Mouse (Mus musculus): ENCODE data around the gene Oxt. TPM values are rescaled to one million over a fixed set of nuclear protein-coding genes. Genes with fewer than 3 reads are reported as not detected.
A peak's percentile ranks its signal among the peaks of the same experiment; 100 is the strongest.

Gene Oxt
- total RNA-seq, 2 experiments from 2014 or later = not detected

GRCm38 (mm10) chr2:130577632-130578031 is 1.7 kb downstream of the Oxt start:
- intact Hi-C loops (cut with DNase I) = no loop called here
- peak; percentile 33 to 41 for DNase-seq

GRCm38 (mm10) chr2:130578148-130578547 is 2.2 kb downstream of the Oxt start:
- DNase-seq = peak; percentile 51 to 68
- intact Hi-C loops (cut with DNase I) = no loop called here

DNA sequence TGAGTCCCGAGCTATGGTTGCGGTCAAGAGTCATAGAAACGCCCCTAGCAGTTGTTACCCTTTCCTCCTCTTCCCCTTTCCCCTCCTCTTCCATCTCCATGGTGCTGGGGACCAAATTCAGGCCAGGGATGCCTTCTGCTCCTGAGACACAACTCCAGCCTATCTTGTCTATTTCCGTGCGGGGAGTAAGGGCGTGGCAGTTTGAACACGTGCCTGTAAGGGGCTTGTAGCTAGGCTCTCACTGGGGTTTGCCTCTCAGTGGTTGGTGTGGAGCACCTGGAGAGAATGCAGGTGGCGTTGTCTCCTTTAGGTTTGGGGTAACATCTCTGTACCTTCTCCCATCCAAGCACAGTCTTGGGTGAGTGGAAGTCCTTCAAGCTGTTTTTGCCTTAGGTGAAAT is 3.8 kb downstream of the Oxt start:
- DNase-seq = no peak
- intact Hi-C loops (cut with DNase I) = no loop called here

- no peak for DNase-seq
- intact Hi-C loops (cut with DNase I) = no loop called here
Measured at GRCm38 (mm10) chr2:130581201-130581600, 5.2 kb downstream of the Oxt start.

DNA sequence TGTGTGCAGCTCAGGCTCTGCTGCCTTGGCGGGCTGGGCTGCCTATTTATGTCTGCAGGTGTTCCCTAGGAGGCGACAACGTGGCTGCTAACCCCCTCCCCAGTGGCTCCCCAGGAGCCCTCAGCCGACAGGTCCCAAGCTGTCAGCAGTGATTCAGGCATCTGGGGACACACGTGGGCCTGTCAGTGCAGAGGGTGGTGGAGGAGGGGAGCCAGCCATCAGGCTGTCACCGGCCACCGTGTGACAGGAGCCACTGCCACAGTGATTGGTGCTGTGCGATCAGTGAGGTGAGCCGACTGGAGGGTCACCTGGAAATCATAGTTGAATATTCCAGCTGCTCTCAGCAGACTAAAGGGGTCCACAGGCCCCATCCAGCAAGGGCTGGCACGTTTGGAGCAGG is 6.6 kb downstream of the Oxt start, which contains the start of gene Avp:
Avp (minus strand) TSS at position 3 of the 400 bp plus-strand sequence.
- no peak for DNase-seq
- intact Hi-C loops (cut with DNase I) = no loop called here

- DNase-seq = peak in 1 of 2 experiments; percentile 27
- intact Hi-C loops (cut with DNase I) = no loop called here
Measured at GRCm38 (mm10) chr2:130583902-130584560, 8.1 kb downstream of the Oxt start.

- no peak for DNase-seq
- intact Hi-C loops (cut with DNase I) = no loop called here
Measured at GRCm38 (mm10) chr2:130586016-130586415, 10.0 kb downstream of the Oxt start.

DNA sequence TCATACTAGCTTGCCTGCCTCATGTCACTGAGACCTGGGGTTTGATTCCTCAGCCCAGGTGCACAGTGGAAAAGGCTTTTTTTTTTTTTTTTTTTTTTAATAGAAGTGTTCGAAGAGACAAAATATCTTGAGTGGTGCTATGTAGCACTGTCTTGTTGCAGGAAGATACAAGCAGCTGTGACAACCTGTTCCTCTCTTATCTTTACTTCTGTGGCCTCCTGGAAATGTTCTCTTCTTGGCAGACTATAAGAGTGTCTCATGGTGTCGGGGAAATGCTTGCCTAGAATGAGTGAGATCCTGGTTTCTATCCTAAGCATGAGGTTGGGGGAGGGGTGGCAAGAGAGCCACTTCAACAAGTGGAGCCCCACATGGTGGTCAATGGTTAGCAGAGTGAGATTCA is 12.4 kb downstream of the Oxt start:
- no peak for DNase-seq
- intact Hi-C loops (cut with DNase I) = no loop called here

DNA sequence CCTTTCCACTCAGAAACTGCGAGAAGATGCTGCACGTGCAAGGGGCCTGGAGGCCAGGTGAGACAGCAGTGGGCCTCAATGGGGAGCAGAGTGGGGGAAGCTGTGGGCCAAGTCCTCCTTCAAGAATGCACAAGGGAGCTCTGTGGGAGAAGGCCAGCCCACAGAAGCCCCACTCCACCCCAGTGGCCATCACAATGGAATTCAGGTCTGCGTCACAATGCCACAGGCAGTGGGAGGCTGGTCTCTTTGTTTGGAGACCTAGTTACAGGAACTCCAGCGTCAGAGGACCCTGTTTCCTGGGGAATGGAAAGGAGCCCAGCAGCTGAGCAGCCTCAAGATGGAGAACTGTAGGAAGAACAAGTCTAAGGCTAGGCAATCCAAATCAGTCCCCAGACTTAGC is 13.2 kb downstream of the Oxt start:
- DNase-seq = no peak
- intact Hi-C loops (cut with DNase I) = no loop called here

- intact Hi-C loops (cut with DNase I) = no loop called here
- no peak for DNase-seq
Measured at GRCm38 (mm10) chr2:130589761-130590160, 13.8 kb downstream of the Oxt start.

DNA sequence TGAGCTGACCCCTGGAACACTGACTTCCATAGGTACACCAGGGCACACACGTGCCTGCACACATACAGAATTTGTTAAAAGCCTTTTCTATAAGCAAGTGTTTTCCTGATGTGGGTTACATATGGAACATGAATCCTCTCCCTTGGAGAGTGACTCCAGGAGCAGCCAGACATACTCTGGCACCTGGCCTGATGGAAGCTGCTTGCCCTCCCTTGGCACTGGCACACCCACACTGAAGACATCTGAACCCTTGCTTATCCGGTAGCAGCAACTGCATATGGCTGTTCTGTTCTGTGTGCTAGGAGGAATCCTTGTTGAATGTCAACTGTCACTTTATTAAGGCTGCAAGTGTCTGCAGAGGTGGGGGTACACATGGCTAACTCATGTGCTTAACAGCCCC is 15.0 kb downstream of the Oxt start:
- intact Hi-C loops (cut with DNase I) = no loop called here
- no peak for DNase-seq

DNA sequence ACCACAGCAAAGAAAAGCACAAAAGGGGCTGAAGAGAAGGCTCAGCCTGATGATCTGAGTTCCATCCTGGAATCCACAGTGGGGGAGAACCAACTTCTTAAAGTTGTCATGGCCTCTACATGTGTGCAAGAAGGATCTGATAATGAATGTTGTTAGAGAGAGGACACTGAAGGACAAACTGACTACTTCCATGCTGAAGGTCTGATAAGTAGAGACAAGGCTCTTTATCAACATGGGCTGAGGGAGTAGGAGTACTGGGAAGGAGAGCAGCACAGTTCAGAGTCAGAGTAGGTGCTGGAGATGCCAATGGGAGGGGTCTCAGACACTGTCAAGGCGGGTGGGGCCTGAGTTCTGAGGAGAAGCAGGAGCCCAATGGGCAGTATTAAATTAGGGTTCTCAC is 19.6 kb downstream of the Oxt start:
- intact Hi-C loops (cut with DNase I) = no loop called here
- no peak for DNase-seq

DNA sequence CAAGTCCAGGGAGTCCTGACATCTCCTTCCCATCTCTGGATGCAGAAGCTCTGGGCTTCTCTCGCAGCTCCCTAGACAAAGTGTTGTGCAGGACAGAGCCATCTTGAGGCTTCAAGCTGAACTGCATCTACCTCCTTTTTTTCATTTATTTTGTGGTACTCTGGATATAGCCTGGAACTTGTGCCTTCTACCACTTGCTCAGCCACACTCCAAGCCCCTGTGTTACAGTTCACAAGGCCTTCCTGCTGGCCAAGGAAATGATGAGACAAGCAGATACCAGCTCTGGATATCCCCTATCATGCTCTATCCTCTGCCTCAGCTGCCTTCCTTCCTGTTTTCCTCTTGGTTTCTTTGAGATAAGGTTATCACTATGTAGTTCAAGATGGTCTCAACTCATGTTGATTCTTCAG is 21.6 kb downstream of the Oxt start:
- intact Hi-C loops (cut with DNase I) = loop anchor here (2.0 kb wide), 1 partner anchor 33 kb away; no protein-coding TSS in a partner anchor
- DNase-seq = peak in 1 of 2 experiments; percentile 36

- DNase-seq = peak in 1 of 2 experiments; percentile 27
- intact Hi-C loops (cut with DNase I) = no loop called here
Measured at GRCm38 (mm10) chr2:130598399-130598798, 22.4 kb downstream of the Oxt start.

DNA sequence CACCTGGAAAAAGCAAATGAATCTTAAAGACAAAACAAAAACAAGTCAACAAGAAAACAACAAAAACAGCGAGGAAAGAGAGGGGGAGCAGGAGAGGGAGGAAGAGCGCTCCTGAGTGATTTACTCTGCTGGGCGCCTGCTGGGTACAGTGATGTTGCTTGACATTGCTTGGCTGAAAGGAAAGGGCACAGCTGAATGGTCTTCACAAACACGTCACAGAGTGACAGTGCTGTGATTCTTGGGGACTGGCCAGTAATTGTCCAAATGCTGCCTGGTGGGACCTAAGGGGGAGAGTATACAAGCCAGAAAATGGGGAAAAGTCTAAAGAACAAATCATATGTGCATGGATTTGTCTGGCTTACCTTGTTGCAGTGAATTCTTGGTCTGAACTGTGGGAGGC is 26.2 kb downstream of the Oxt start:
- intact Hi-C loops (cut with DNase I) = no loop called here
- DNase-seq = no peak

GRCm38 (mm10) chr2:130613091-130613490 is 37.1 kb downstream of the Oxt start:
- intact Hi-C loops (cut with DNase I) = no loop called here
- DNase-seq = no peak

DNA sequence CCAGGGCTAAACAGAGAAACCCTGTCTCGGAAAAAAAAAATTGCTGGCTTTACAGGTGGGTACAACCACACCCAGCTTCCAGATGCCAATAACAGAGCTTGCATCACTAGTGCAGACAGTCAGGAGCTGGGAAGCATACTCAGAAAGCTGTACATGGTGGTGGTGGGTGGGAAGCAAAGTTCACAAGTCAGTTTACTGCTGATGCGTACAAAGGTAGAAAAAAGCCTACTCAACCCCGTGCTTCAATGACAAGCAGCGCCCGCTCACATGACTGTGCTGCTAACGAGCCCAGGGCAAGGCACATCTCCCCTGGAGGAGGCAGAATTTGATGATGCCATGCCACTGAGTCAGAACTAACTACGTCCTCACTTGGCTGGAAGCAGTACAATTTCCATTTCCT is 43.0 kb downstream of the Oxt start:
- intact Hi-C loops (cut with DNase I) = no loop called here
- no peak for DNase-seq

Small RNA genes within 50 kb of the gene (microRNA-seq; reads per million reads assigned to microRNA genes)
- gene Gm23876 = 0 reads per million in 2 experiments

Other genes starting within 250 kb of the Oxt start
- gene Cpxm1, start 178.6 kb upstream of the Oxt start, total RNA-seq (2021) = 10 to 100 TPM in 1 of 2 experiments, 1 to 10 TPM in 1; 9.5 to 10.4 TPM
- gene Gm28372, start 170.9 kb upstream of the Oxt start, total RNA-seq (2021) = not detected
- gene 1700020A23Rik, start 170.9 kb upstream of the Oxt start, total RNA-seq (2021) = not detected
- not detected for gene Tmem239, start 169.7 kb upstream of the Oxt start, total RNA-seq (2021)
- gene Vps16, start 151.8 kb upstream of the Oxt start, total RNA-seq (2021) = 10 to 100 TPM; 25.1 to 29.4 TPM
- gene Pced1a, start 151.5 kb upstream of the Oxt start, total RNA-seq (2021) = 1 to 10 TPM; 4.7 to 5.5 TPM
- gene Ptpra, start 125.9 kb upstream of the Oxt start, total RNA-seq (2021) = 10 to 100 TPM; 61.8 to 63.8 TPM
- 10 to 100 TPM; 64.9 to 76.1 TPM for gene Mrps26, start 12.4 kb upstream of the Oxt start, total RNA-seq (2021)
- 1 to 10 TPM in 1 of 2 experiments, under 1 TPM in 1; 0.88 to 1.2 TPM for gene Avp, start 6.4 kb downstream of the Oxt start, total RNA-seq (2021)
- 1 to 10 TPM; 7.3 to 9.3 TPM for gene Fastkd5, start 53.9 kb downstream of the Oxt start, total RNA-seq (2021)
- 1 to 10 TPM; 4.2 to 4.5 TPM for gene Ubox5, start 53.9 kb downstream of the Oxt start, total RNA-seq (2021)
- 1 to 10 TPM; 3.3 to 4.6 TPM for gene Lzts3, start 66.6 kb downstream of the Oxt start, total RNA-seq (2021)
- 10 to 100 TPM; 53.3 to 62.4 TPM for gene Ddrgk1, start 88.5 kb downstream of the Oxt start, total RNA-seq (2021)
- 10 to 100 TPM; 19.8 to 20.2 TPM for gene Itpa, start 91.4 kb downstream of the Oxt start, total RNA-seq (2021)
- under 1 TPM; 0.19 to 0.32 TPM for gene Slc4a11, start 121.3 kb downstream of the Oxt start, total RNA-seq (2021)

Measured in heart, postnatal 14 days (tissue).